Mouse (Mus musculus): Measurements from ENCODE around the gene Fut2.

DNA sequence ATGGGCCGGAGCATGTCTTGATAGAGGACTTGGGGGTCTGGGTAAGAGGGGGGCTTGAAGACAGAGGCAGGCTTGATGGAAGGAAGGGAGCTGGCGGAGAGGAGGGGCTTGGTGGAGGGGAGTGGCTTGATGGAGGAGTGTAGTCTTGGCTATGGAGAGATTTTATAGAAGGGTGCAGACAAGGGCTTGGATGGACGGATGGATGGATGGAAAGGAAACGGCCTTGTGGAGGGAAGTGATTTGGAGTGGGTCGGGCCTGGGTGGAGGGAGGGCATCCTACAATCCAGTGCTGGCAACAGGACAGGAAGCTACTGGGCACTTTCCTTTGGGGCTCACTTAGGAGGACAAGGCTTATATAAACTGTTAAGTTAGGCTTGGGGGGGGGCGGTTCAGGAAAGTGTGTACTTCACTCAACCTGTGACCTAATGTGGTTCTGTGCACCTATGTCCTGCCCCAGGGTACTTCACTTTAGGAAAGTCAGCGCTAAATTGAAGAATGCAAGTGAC is 39.6 kb downstream of the Fut2 start:
- TF ChIP-seq NANOG (IDR thresholded peaks at IDR 0.05; ENCODE audit: borderline replicate concordance, low read length) (no peak), CTCF (conservative IDR thresholded peaks at IDR 0.05; ENCODE audit: low read length) (no peak), POU5F1 (IDR thresholded peaks at IDR 0.05; ENCODE audit: borderline replicate concordance, low read length) (no peak)
